Mouse (Mus musculus): ENCODE measurements around the gene Hoxd13. TPM values are rescaled to one million over a fixed set of nuclear protein-coding genes. Genes with fewer than 3 reads are reported as not detected.
A peak's percentile ranks its signal among the peaks of the same experiment; 100 is the strongest.

The Hoxd13 gene
- polyA plus RNA-seq, 1 experiment from 2014 or later, result 1.0 TPM

DNA sequence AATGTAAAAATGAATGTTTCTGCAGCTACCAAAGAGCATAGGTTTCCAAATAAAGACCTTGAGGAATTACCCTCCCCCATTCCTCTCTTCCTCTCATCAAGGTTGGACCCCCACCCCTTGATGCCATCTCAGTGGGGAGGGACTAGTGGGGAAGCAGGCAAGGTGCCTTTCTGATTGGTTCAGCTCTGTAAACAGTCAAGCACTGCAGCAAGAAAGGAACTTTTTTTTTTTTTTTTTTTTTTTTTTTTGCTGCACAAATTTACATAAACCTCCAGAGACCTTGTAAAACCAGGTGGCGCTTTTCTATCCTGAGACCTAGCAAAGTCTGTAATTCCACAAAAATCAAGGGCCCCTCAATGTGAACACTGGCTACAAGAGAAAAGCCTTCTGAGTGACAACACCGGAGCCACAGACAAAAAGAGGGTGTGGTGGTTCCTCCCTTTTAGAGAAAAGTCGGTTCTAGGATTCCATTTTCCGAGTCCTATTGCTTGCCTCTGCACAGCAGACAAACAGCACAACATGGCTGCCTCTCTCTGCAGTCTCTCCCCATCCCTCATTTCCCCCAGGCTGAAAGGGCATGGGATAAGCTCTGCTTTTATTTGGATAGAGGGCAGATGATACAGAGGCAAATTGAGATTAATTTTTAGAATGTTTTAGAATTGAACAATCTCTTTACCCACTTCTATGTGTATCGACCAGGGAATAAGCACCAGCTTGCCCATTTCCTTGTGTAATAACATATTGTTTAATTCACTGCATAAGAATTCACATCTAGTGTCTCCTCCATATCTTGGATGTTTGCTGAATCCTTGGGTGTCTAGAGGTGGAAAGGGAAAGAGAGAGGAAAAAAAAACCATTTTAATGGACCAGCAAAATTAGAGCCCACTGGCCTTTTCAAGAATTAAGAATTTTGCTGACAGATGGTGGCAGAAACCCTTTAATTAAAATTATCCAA, 41.6 kb downstream of the Hoxd13 start:
- no peaks in the 10 kb centered on the region for H3K36me3 ChIP-seq (ENCODE audit: control insufficient read depth, insufficient read depth, low read length)
- H3K27me3 ChIP-seq (ENCODE audit: control insufficient read depth, insufficient read depth, low read length), result peaks cover 7% of the 10 kb centered on the region; the same call in 1 of the 2 replicates
- ATAC-seq (ENCODE audit: insufficient read depth, low FRiP score, low TSS enrichment) (no peak), DNase-seq (ENCODE audit: low spot score) (peak; percentile 21)
- H3K4me2 ChIP-seq (ENCODE audit: low read depth), result peak overlapping the region; percentile 85
- 0 out of 2 replicates have a peak overlapping the region, but pooled peaks have one; percentile 7 for H3K9ac ChIP-seq (ENCODE audit: low read length)
- H3K4me1 ChIP-seq (ENCODE audit: control insufficient read depth, insufficient read depth, low read length), result peaks cover 20% of the 10 kb centered on the region
- 6% methylated on average over 5 of the region's 5 CpGs for whole genome bisulfite sequencing
- H3K4me3 ChIP-seq (ENCODE audit: low read depth, low read length), result no peak overlapping the region; the same call in 1 of the 2 replicates
- peak overlapping the region; percentile 100; the same call in 1 of the 2 replicates for H3K27ac ChIP-seq (ENCODE audit: low read depth, low read length)
- no peaks in the 10 kb centered on the region for H3K9me3 ChIP-seq (ENCODE audit: control insufficient read depth, low read length)

DNA sequence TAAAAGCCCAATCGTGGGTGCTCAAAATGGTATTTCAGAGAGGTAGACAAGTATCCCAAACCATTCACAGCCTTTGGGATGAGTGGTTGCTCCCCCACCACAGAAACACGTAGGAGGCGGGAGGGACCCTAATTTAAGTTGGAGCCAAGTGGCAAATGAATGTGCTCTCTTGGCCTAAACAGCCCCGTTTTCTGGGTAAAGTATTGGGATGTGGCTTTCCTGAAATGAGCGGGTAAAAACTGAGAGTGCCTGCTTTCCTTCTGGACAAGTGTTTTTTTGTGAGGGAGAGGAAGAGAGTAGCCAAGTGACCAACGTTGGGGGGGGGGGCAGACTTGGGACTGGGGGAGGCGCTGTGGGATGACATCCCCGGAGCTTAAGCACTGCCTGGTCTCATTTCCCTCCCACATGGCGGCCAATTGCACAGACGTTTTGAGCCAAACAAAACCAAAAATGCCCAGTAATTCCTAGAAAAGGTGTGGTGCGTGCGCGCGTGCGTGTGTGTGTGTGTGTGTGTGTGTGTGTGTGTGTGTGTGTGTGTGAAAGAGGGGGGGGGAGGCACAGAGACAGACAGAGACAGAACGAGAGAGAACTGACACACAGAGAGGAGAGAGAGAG, 42.9 kb downstream of the Hoxd13 start:
- Histone ChIP-seq H3K4me2 (ENCODE audit: low read depth) (peak overlapping the region; percentile 75), H3K4me1 (ENCODE audit: control insufficient read depth, insufficient read depth, low read length) (peaks cover 20% of the 10 kb centered on the region), H3K27me3 (ENCODE audit: control insufficient read depth, insufficient read depth, low read length) (peaks cover 7% of the 10 kb centered on the region; the same call in 1 of the 2 replicates), H3K4me3 (ENCODE audit: low read depth, low read length) (peak overlapping the region; percentile 98), H3K9me3 (ENCODE audit: control insufficient read depth, low read length) (no peaks in the 10 kb centered on the region), H3K9ac (ENCODE audit: low read length) (peak overlapping the region; percentile 100), H3K27ac (ENCODE audit: low read depth, low read length) (peak overlapping the region; percentile 100), H3K36me3 (ENCODE audit: control insufficient read depth, insufficient read depth, low read length) (no peaks in the 10 kb centered on the region)
- under 1% methylated on average over 15 of the region's 16 CpGs for WGBS
- DNase-seq (ENCODE audit: low spot score) (peak; percentile 34), ATAC-seq (ENCODE audit: insufficient read depth, low FRiP score, low TSS enrichment) (no peak)

DNA sequence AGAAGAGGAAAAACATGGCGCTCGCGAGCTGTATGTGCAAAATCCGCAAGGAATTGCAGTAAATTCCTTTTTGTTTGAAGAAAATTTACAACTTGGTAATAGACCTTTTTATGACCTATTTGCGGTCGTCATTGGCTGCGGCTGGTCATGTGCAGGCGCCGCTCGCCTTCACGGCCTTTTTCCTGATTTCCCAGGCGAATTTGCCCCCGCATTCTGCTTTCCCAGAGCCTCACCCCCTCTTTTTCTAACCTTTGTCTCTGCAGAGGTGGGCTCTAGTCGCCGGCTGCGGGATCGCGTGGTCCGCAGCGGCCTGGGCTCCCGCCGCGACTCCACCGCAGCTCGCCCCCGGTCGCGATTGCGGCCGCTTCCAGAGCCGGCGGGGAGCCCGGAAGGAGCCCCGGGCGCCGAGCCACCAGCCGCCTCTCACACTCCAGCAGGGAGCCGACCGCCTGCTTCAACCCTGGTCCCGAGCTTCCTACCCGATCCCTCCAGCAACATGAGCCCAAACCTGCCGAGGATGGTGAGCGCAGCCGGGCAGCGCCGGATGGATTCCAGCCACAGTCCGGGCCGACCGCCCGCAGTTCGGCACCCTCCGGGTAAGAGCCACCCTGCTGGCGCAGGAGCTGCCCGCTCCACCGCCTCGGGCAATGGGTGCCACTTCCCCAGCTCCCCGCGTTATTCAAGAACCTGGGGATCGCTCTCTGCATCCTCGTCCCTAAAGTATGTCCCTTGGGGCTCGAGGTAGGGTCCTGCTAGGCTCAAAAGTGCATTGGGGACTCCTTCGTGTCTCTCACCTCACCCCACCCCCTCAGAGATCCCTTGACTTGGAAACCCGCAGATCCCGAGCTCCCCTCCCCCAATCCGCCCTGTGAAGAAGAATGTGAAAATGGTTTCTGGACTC, 43.9 kb downstream of the Hoxd13 start, which contains the start of the genes Hoxd3 and Hoxd4:
Gene Hoxd3 (plus strand): TSS at position 207 of the 901 bp plus-strand sequence.
Gene Hoxd4 (plus strand): TSS at position 209 of the 901 bp plus-strand sequence.
- peaks cover 7% of the 10 kb centered on the region; the same call in 1 of the 2 replicates for H3K27me3 ChIP-seq (ENCODE audit: control insufficient read depth, insufficient read depth, low read length)
- ATAC-seq (ENCODE audit: insufficient read depth, low FRiP score, low TSS enrichment) (peak; percentile 68), DNase-seq (ENCODE audit: low spot score) (peak; percentile 77)
- under 1% methylated on average over 65 of the region's 65 CpGs for WGBS
- peak within 1 kb of the TSS; percentile 100 for H3K9ac ChIP-seq (ENCODE audit: low read length)
- H3K4me1 ChIP-seq (ENCODE audit: control insufficient read depth, insufficient read depth, low read length), result peaks cover 28% of the 10 kb centered on the region
- H3K9me3 ChIP-seq (ENCODE audit: control insufficient read depth, low read length), result no peaks in the 10 kb centered on the region
- H3K4me2 ChIP-seq (ENCODE audit: low read depth), result peak within 1 kb of the TSS; percentile 75
- H3K36me3 ChIP-seq (ENCODE audit: control insufficient read depth, insufficient read depth, low read length), result no peaks in the 10 kb centered on the region
- peak within 1 kb of the TSS; percentile 100 for H3K27ac ChIP-seq (ENCODE audit: low read depth, low read length)
- H3K4me3 ChIP-seq (ENCODE audit: low read depth, low read length), result peak within 1 kb of the TSS; percentile 98

DNA sequence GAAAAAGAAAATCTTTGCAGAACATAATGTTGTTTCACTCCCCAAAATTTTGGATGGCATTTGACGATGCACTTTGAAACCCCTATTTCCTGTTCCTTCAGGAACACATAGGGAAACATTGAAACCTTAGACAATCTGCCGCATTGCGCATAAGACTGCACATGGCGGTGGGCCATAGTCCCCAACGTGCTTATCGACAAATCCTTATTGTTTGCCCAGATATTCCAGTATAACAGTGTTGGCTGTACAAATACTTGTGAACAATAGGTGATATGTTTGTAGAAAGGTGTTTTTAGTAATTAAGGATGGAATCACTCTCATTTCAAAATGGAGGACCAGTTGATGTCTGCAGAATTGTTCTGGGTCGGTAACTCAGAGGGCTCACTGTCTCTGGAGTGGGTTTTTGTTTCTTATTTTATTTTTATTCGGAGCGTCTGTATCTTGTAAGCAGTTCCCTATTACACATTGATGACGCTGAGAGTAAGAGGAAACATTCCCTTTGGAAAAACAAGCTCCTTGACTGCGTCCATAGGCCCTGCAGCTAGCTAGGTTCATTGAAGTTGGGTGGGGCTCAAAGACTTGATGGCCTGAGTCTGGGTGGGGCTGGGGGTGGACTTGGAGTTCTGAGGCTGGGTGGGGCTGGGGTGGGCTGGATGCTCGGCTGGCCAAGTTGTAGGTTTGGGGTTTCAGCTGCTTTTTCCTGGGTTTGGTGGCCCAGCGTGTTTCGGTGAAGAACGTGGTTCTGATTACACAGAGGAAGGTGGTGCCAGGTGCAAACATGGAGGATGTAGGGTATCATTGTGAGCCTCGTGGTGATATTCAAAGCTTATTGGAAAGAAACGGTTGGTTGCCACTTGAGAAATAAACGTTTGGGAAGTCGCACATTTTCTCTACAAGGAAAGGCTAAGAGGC, 45.4 kb downstream of the Hoxd13 start:
- DNase-seq (ENCODE audit: low spot score) (peak; percentile 46), ATAC-seq (ENCODE audit: insufficient read depth, low FRiP score, low TSS enrichment) (no peak)
- peak overlapping the region; percentile 75 for H3K4me2 ChIP-seq (ENCODE audit: low read depth)
- H3K4me1 ChIP-seq (ENCODE audit: control insufficient read depth, insufficient read depth, low read length), result peaks cover 29% of the 10 kb centered on the region
- H3K27ac ChIP-seq (ENCODE audit: low read depth, low read length), result peak overlapping the region; percentile 93
- whole genome bisulfite sequencing, result 3% methylated on average over 19 of the region's 19 CpGs
- H3K9ac ChIP-seq (ENCODE audit: low read length), result peak overlapping the region; percentile 100
- H3K4me3 ChIP-seq (ENCODE audit: low read depth, low read length), result peak overlapping the region; percentile 98
- peaks cover 4% of the 10 kb centered on the region; the same call in 1 of the 2 replicates for H3K27me3 ChIP-seq (ENCODE audit: control insufficient read depth, insufficient read depth, low read length)
- no peaks in the 10 kb centered on the region for H3K9me3 ChIP-seq (ENCODE audit: control insufficient read depth, low read length)
- H3K36me3 ChIP-seq (ENCODE audit: control insufficient read depth, insufficient read depth, low read length), result no peaks in the 10 kb centered on the region

DNA sequence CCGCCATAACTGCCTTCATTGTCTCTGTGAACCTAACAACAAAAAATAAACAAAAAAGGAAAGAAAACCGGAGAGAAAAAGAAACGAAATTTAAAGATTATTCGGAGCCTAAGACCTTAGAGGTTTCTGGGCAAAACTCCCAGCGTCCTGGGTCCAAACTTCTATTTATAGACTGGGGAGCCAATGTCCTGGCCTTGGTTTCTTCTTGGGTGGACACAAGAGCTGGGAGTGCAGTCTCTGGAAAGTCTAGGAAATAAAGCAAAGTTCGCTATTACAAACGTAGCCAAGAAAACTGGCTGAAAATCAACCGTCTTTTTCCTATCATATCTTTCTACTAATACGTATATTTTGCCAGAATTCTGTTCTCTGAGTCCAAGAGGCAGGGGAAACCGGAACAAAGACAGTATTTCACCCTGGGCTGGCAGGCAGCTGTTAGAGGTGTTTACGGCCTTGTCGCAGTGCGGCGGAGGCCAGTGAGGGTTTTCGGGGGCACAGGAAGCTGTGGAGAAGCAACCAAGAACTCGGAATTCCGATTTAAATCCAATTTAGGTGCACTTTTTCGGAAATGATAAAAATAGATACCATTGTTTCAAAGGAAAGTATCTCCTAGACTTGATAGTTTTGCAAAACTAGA, 46.2 kb downstream of the Hoxd13 start:
- WGBS, result 2% methylated on average over 18 of the region's 18 CpGs
- ATAC-seq (ENCODE audit: insufficient read depth, low FRiP score, low TSS enrichment) (no peak), DNase-seq (ENCODE audit: low spot score) (peak; percentile 66)
- peak overlapping the region; percentile 100 for H3K9ac ChIP-seq (ENCODE audit: low read length)
- H3K27me3 ChIP-seq (ENCODE audit: control insufficient read depth, insufficient read depth, low read length), result no peaks in the 10 kb centered on the region
- H3K27ac ChIP-seq (ENCODE audit: low read depth, low read length), result peak overlapping the region; percentile 93
- H3K4me1 ChIP-seq (ENCODE audit: control insufficient read depth, insufficient read depth, low read length), result peaks cover 28% of the 10 kb centered on the region
- H3K9me3 ChIP-seq (ENCODE audit: control insufficient read depth, low read length), result no peaks in the 10 kb centered on the region
- H3K36me3 ChIP-seq (ENCODE audit: control insufficient read depth, insufficient read depth, low read length), result no peaks in the 10 kb centered on the region
- H3K4me2 ChIP-seq (ENCODE audit: low read depth), result peak overlapping the region; percentile 75
- H3K4me3 ChIP-seq (ENCODE audit: low read depth, low read length), result peak overlapping the region; percentile 98

DNA sequence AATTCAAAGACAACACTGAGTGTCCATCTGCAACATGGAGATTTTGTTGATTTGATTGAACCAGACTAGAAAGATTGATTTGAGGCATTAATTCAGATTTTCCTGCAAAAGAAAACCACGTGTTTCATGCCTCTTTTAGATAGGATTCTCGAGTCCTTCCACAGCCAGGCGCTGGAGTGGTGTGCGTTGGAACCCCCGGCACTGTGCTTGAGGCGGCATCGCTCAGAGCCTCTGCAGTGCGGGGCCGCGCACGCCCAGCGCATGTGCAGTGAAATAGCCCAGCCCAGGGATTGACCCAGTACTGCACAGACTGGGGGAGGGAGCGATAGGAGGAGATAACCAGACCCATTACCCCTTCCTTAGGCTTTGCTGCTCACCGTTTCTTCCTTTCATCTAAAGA, 46.8 kb downstream of the Hoxd13 start:
- ATAC-seq (ENCODE audit: insufficient read depth, low FRiP score, low TSS enrichment), result peak; percentile 73
- H3K9ac ChIP-seq (ENCODE audit: low read length), result peak overlapping the region; percentile 100
- H3K4me3 ChIP-seq (ENCODE audit: low read depth, low read length), result peak overlapping the region; percentile 98
- no peaks in the 10 kb centered on the region for H3K36me3 ChIP-seq (ENCODE audit: control insufficient read depth, insufficient read depth, low read length)
- peak; percentile 80 for DNase-seq (ENCODE audit: low spot score)
- peak overlapping the region; percentile 75 for H3K4me2 ChIP-seq (ENCODE audit: low read depth)
- WGBS, result under 1% methylated on average over 14 of the region's 14 CpGs
- peaks cover 31% of the 10 kb centered on the region for H3K4me1 ChIP-seq (ENCODE audit: control insufficient read depth, insufficient read depth, low read length)
- H3K27me3 ChIP-seq (ENCODE audit: control insufficient read depth, insufficient read depth, low read length), result no peaks in the 10 kb centered on the region
- no peaks in the 10 kb centered on the region for H3K9me3 ChIP-seq (ENCODE audit: control insufficient read depth, low read length)
- H3K27ac ChIP-seq (ENCODE audit: low read depth, low read length), result peak overlapping the region; percentile 93

DNA sequence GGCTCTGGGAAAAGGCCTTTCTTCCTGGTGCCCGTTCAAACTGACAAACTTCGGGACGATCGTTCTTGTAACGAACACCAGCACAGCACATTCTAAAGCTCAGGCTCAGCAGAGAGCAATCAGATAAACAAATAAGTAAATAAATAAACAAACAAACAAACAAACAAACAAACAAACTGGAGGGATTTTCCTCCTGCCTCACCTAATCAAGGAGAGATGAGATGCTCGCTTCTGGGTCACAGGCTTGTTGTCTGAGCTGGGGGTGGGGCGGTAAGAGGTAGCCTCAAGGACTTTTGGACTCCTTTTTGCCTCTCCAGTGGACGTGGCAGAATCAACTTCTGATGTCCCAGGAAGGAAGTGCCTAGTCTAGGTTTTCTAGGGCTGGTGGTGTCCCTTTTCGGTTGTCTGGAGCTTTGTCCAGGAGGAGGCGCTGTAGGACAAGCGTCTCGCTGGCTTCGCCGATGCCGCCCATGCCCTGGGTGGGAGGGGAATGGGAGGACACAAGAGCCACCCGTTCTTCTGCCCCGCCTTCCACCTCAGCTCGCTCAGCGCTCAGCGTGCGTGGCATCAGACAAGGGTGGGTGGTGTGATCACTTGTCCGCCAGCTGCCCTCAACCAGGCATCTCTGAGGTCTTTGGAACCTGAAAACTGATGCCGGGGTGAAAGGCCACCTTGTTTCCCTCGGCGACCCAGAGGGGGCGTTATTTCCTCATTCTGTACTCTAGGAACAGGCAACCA, 47.6 kb downstream of the Hoxd13 start:
- Histone ChIP-seq H3K4me3 (ENCODE audit: low read depth, low read length) (peak overlapping the region; percentile 98), H3K36me3 (ENCODE audit: control insufficient read depth, insufficient read depth, low read length) (no peaks in the 10 kb centered on the region), H3K27me3 (ENCODE audit: control insufficient read depth, insufficient read depth, low read length) (no peaks in the 10 kb centered on the region), H3K9ac (ENCODE audit: low read length) (peak overlapping the region; percentile 100), H3K27ac (ENCODE audit: low read depth, low read length) (peak overlapping the region; percentile 93), H3K9me3 (ENCODE audit: control insufficient read depth, low read length) (no peaks in the 10 kb centered on the region), H3K4me2 (ENCODE audit: low read depth) (peak overlapping the region; percentile 75), H3K4me1 (ENCODE audit: control insufficient read depth, insufficient read depth, low read length) (peaks cover 32% of the 10 kb centered on the region)
- 2% methylated on average over 26 of the region's 26 CpGs for WGBS
- ATAC-seq (ENCODE audit: insufficient read depth, low FRiP score, low TSS enrichment) (peak; percentile 58; the same call in 1 of the 2 replicates), DNase-seq (ENCODE audit: low spot score) (peak; percentile 95)

Measured in neural tube, embryonic 11.5 days (tissue).